Mouse (Mus musculus) left cerebral cortex, adult 2 months (tissue): ENCODE data around the gene Zfyve28. TPM values are rescaled to one million over a fixed set of nuclear protein-coding genes. Genes with fewer than 3 reads are reported as not detected.

ENCODE experiments used
- DNase-seq, 2 experiments: peaks; one replicate each; pipeline ENCODE4 v3.0.0; 2021 to 2022; ENCODE audit warnings: low spot score in 2 of 2, mixed read lengths in 1 of 2; ENCODE audit errors: extremely low spot score in 1 of 2
- H3K27ac ChIP-seq: fragments of 200-600 bp; 2 replicates; pipeline ENCODE4 v1.8.1; 2022
- H3K4me3 ChIP-seq: fragments of 200-600 bp; 2 replicates; pipeline ENCODE4 v1.8.1; 2022
- CTCF ChIP-seq: fragments of 200-600 bp; IDR thresholded peaks from 2 replicates; pipeline ENCODE4 v1.8.1; 2022; ENCODE audit warnings: antibody characterized with exemption, mild to moderate bottlenecking, moderate library complexity
- intact Hi-C: fragments of 180-260 bp; cut with DNase I; formaldehyde crosslinking; loops from one replicate; pipeline ENCODE4 v1.15.1; 2025
- total RNA-seq, 2 experiments: library from RNA; stranded (reverse); gene quantifications; 2 replicates each; pipeline ENCODE4 v1.2.3; 2021

Zfyve28 gene
- total RNA-seq, 2 experiments from 2014 or later: 50.2 to 54.2 TPM

- H3K4me3 ChIP-seq: peak overlapping the region; percentile 88
- H3K27ac ChIP-seq: peak overlapping the region; percentile 94
- intact Hi-C loops: loop anchor here (5.0 kb wide), 1 partner anchor 189 kb away; the partner anchor contains the start of gene Nat8l
- no peak for TF ChIP-seq CTCF
- DNase-seq: no peak
Measured at GRCm38 (mm10) chr5:34186391-34186790, 101.9 kb downstream of the Zfyve28 start.

DNA sequence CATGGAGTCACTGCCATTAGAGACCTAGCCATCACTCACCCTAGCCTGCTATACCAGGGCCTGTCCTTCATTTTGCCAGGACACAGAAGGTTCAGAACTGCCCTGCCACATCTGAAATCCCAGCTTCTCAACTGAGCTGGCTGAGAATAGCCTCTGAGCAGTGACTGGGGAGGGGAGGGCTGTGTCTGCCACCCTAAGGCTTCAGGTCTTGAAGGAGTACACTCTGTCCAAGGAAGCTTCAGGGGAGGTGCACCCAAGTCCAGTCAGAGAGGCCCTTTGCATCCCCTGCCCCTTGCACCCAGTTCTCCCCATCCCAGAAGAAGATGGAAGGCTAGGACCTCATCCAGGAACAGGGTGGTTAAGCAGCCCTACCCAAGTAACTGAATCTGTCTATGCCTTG lies 102.5 kb downstream of the Zfyve28 start:
- TF ChIP-seq CTCF: no peak
- intact Hi-C loops: loop anchor here (5.0 kb wide), 1 partner anchor 188 kb away; the partner anchor contains the start of gene Nat8l
- H3K4me3 ChIP-seq: peak overlapping the region; percentile 88
- peak in 1 of 2 experiments; percentile 9 for DNase-seq
- peak overlapping the region; percentile 94 for H3K27ac ChIP-seq

GRCm38 (mm10) chr5:34185051-34185580 lies 103.1 kb downstream of the Zfyve28 start:
- intact Hi-C loops: loop anchor here (5.0 kb wide), 1 partner anchor 188 kb away; the partner anchor contains the start of gene Nat8l
- DNase-seq: peak; percentile 7 to 8
- no peak for TF ChIP-seq CTCF
- H3K27ac ChIP-seq: no peak overlapping the region
- H3K4me3 ChIP-seq: no peak overlapping the region; the same call in 1 of the 2 replicates

DNA sequence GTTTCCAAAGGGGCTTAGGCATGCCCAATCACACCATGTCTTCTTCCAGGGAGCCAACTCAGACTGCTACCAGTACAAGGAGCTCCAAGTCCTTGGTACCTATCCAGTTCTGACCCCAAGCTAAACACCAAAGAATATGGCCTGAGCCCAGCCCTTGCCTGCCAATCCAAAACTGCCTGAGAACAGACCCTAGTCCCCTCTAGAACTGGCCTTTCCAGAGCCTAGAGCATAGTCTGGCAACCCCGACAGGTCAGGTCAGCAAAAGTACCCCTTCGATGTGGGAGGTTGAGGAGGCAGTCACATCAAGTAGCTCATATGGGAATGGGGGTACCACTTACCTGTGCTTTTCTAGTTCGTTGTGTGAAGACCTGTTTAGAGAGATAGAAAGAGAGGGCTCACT lies 104.3 kb downstream of the Zfyve28 start:
- Histone ChIP-seq H3K4me3 (no peak overlapping the region), H3K27ac (peak overlapping the region; percentile 45; the same call in 1 of the 2 replicates)
- DNase-seq: peak; percentile 6 to 7
- intact Hi-C loops: no loop called here
- no peak for TF ChIP-seq CTCF

DNA sequence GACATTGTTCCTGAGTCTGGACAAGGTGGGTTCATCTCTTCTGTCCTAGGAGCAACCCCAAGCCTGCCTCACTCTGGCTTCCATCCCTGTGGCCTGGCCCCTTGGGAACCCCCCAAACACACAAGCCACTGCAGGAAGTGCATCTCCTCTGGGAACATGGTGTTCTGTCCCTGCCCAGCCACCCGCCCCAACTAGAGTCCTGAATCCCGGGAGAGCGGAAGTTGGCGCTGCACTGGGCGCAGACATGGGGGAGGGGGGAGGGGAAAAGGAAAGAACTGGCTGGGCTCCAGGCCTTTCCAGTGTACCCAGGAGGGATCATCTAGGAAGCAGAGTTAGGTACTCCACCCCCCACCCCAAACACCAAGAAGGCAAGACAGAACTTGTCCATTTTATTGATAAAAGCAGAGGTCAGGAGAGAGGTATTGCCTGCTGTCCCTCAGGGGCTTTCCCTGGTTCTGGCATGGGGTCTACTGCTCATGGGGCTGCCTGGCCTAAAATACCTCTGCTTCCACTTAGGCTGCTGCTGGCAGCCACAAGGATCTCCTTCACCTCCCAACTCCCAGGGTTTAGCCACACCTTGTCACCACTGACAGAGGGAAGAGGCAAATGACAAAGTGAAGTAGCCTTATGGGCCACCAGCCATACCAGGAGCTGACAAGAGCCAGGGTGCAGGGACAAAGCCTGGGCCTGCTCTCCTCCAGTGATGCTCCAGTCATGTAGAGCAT lies 104.9 kb downstream of the Zfyve28 start:
- no peak for TF ChIP-seq CTCF
- Histone ChIP-seq H3K27ac (peak overlapping the region; percentile 45), H3K4me3 (no peak overlapping the region)
- intact Hi-C loops: no loop called here
- peak; percentile 10 to 18 for DNase-seq

DNA sequence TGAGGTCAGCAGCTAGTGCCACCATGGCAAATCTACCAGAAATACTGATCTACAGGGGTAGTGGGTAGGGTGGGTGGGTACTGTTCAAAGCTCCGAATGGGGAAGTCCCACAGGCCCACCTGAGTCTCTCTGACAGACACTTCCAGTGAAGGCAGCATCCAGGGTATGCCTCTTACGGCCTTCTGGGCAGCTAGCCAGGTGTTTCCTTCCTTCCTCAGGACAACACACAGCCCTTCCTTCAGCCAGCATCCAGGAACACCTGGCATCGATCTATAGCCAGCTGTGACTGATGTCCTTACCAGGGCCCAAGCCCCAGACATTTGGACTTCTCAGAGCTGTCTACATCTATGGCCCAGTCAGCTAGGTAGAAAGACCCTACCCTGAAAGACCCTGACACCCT lies 105.8 kb downstream of the Zfyve28 start:
- intact Hi-C loops: no loop called here
- no peak for TF ChIP-seq CTCF
- DNase-seq: peak; percentile 7 to 9
- no peak overlapping the region for H3K4me3 ChIP-seq
- H3K27ac ChIP-seq: peak overlapping the region; percentile 45; the same call in 1 of the 2 replicates

- intact Hi-C loops: no loop called here
- H3K27ac ChIP-seq: no peak overlapping the region
- DNase-seq: no peak
- no peak overlapping the region for H3K4me3 ChIP-seq
- TF ChIP-seq CTCF: no peak
Measured at GRCm38 (mm10) chr5:34177821-34178220, 110.4 kb downstream of the Zfyve28 start.

DNA sequence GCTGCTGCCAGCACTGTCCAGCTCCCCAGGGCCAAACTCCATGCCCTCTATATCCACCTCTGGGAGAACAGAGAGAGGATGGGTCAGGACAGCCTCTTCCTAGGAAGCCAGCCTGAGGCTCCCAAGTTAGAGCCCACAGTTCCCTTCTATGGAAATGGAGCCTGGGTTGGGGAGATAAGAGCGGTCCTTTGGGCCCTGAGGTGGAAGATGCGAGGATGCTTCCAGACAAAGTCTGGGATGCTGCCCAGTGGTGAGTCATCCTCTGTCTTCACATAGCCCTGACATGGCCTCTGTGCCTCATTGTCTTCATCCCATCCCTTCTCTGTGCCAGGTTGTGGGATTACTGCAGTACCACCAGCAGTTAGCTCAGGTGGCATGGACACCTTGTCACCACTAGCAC lies 111.2 kb downstream of the Zfyve28 start:
- H3K4me3 ChIP-seq: no peak overlapping the region
- no peak for TF ChIP-seq CTCF
- H3K27ac ChIP-seq: peak overlapping the region; percentile 28; the same call in 1 of the 2 replicates
- DNase-seq: peak; percentile 7 to 12
- intact Hi-C loops: no loop called here

DNA sequence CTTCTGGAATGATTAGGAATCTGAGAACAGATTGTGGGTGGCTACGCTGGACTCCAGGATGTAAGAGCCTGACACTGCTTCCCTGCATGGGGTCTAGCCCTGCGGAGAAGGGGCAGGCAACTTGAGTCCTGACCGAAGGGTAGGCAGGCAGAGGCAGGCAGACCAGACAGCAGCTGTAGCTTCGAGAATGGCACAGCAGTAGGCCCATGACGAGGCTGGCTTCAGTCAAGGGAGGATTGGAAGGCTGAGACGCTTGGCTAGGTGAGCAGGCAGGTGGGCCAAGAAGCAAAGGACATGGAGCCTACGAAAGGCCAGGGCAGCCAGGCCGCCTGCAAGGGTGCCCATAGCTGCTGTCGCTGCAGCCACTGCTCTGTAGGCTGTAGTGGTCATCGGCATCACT lies 111.6 kb downstream of the Zfyve28 start:
- intact Hi-C loops: no loop called here
- H3K4me3 ChIP-seq: no peak overlapping the region
- peak in 1 of 2 experiments; percentile 6 for DNase-seq
- H3K27ac ChIP-seq: peak overlapping the region; percentile 28; the same call in 1 of the 2 replicates
- TF ChIP-seq CTCF: no peak

DNA sequence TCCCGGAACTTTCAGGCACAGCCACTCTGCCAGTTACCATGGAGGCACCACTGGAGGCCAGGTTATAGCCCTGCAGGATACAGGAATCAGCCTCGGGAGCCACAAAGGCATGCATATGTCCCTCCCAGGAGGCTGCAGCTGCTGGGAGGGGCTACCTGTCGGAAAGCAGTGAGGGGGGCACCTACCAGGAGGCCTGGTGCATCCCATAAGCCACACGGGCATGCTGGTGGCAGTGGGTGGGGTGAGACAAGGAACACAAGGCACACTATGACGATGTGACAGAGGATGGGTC lies 112.9 kb downstream of the Zfyve28 start:
- no peak for TF ChIP-seq CTCF
- DNase-seq: peak in 1 of 2 experiments; percentile 8
- intact Hi-C loops: no loop called here
- Histone ChIP-seq H3K27ac (no peak overlapping the region), H3K4me3 (no peak overlapping the region)

DNA sequence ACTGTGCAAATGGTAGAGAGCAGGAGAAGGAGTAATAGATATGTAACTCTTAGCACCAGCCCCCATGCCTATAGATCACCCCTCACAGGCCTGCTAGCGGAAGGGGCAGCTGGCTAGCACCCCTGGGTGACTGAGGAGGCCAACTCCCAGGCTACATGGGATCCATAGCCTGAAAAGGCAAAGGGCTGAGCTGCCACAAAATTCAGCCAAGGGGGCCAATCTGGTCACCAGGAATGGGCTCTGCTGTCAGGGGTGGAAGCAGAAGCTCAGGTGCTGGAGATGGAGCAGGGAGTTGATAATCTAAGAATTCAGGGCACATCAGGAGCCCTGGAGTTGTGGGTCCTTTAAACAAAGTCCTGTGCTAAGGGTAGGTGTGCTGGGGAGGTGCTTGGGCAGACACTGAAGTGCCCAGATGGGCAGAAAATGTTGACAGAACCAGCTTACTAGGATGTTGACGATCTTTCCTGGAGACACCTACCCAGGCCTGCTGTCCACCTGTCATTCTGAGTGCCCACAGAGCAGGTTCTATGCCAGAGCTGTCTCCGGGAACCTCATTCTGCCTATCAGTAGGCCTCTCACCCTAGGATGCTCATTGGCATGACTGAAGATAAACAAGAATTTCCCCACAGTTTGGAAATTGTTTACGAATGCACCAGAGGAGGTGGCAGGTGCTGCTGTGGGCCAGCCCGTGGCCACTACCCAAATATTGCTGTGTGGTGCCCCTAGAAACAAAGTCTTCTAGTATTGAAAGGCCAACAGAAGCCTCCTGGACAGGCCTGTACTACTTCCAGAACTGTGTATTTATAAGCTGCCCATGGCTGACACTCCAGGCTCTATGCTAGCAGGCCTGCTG lies 113.5 kb downstream of the Zfyve28 start:
- intact Hi-C loops: no loop called here
- TF ChIP-seq CTCF: no peak
- DNase-seq: peak; percentile 8 to 11
- no peak overlapping the region for H3K4me3 ChIP-seq
- no peak overlapping the region for H3K27ac ChIP-seq

DNA sequence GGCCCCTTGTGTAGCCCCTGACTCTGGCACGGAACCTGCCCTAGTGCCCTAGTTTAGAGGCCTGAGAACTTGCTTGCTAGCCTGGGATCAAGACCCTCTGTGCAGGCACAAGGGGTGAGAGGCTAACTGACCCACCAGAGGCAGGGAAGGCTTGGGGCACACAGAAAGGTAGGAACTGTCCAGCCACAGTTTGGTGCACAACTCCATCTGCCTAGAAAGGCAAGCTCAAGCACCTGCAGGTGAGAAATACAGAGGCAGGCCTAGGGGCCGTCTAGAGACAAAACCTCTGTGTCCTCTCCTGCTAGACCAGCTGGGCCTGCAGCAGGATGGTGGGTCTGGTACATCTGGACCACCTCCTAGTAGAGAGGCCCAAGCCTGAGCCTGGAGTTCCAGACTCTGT lies 114.2 kb downstream of the Zfyve28 start:
- DNase-seq: peak in 1 of 2 experiments; percentile 12

More for the DNA sequence above, 114.2 kb downstream of the Zfyve28 start:
- intact Hi-C loops: no loop called here
- Histone ChIP-seq H3K4me3 (no peak overlapping the region), H3K27ac (no peak overlapping the region)
- TF ChIP-seq CTCF: no peak
